Mouse (Mus musculus) spleen, adult 2 months (tissue): ENCODE results near the gene Bid.

Experiments used
- CTCF ChIP-seq: fragments of 200-500 bp; IDR thresholded peaks from 2 replicates; pipeline ENCODE4 v1.5.1; 2011; ENCODE audit warnings: mild to moderate bottlenecking, inconsistent platforms; ENCODE audit not compliant: insufficient read depth, insufficient read length, insufficient replicate concordance; ENCODE audit errors: extremely low read depth
- POLR2A ChIP-seq: fragments of 200-500 bp; IDR thresholded peaks from 2 replicates; pipeline ENCODE4 v1.6.1; 2011; ENCODE audit warnings: low read depth, low read length, inconsistent platforms

- TF ChIP-seq POLR2A (no peak), CTCF (no peak)
Measured at GRCm38 (mm10) chr6:120913783-120914182, 2.9 kb downstream of the Bid start.
